Mouse (Mus musculus) cerebellum, postnatal 14 days (tissue): ENCODE data around the gene Ppp2r3d.
"Not testable (repeated sequence)": the region's sequence is repeated elsewhere in the genome, so short reads cannot be mapped to it uniquely, and the experiment has no call there.

Experiments used
- DNase-seq, 2 experiments: peaks; one replicate each; pipeline ENCODE4 v3.0.0; 2021; ENCODE audit warnings: mixed read lengths in 2 of 2

Gene Ppp2r3d

GRCm38 (mm10) chr9:124476096-124476902, at the start of gene Ppp2r3d:
Gene Ppp2r3d (minus strand): TSS chr9:124476898.
- DNase-seq, result peak; percentile 6 to 11

- not testable (repeated sequence) for DNase-seq
Observed at GRCm38 (mm10) chr9:124493693-124494092, 17.0 kb upstream of the Ppp2r3d start, which contains the start of gene Gm21836. Gene Gm21836 (minus strand): TSS chr9:124493793.

DNA sequence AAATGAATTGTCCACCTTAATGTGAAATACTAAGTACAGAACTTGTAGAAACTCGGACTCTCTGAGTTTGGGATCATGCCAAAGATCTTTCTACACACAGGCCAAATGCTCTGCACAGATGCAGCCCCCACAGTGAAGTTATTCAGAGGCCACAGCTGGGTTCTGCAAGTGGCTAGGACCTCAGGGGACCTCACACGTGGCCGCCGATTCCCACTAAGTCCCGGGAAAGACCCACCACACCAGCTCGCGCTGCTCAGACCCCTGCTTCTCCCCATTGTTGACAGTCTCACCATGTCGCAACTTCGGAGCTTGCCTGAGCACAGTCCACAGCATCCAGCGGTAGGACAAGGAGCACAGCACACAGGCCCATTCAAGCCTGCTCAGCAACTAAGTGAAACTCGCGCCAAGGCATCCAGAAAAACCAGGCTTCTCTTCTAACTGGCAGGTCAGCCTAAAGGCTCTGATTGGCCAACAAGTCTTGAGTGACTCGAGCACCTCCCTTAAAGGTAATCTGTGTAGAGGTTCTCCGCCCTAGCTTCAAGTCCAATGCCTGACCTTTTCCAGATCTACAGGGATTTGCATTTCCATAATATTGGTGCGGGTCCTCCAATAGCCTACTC, 3.8 kb upstream of the Ppp2r3d start:
- DNase-seq, result not testable (repeated sequence)

GRCm38 (mm10) chr9:124478081-124478480, 1.4 kb upstream of the Ppp2r3d start:
- peak; percentile 5 to 19 for DNase-seq

GRCm38 (mm10) chr9:124475689-124476088, 1.0 kb downstream of the Ppp2r3d start:
- peak; percentile 3 to 7 for DNase-seq

- DNase-seq, result peak; percentile 15 to 29
Observed at GRCm38 (mm10) chr9:124456572-124456971, 20.1 kb downstream of the Ppp2r3d start.

DNA sequence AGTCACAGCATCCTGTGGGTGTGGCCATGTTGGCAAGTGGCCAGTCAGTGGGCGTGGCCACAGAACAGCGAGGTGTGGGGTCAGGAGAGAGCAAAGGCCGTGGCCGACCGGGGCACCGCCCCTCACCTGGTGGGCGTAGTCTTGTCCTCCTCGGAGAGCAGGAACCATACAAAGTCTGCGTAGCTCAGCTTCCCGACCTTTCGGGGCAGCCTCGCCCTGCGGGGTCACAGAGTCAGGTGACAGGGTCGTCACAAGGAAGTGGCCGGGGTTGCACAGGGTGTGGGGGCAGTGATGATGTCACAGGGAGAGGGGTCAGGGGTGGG, 34.2 kb downstream of the Ppp2r3d start:
- DNase-seq, result peak; percentile 28 to 56

- DNase-seq, result peak; percentile 20 to 46
Observed at GRCm38 (mm10) chr9:124441681-124442532, 34.8 kb downstream of the Ppp2r3d start.

- DNase-seq, result peak in 1 of 2 experiments; percentile 35
Observed at GRCm38 (mm10) chr9:124440724-124441045, 36.0 kb downstream of the Ppp2r3d start.

DNA sequence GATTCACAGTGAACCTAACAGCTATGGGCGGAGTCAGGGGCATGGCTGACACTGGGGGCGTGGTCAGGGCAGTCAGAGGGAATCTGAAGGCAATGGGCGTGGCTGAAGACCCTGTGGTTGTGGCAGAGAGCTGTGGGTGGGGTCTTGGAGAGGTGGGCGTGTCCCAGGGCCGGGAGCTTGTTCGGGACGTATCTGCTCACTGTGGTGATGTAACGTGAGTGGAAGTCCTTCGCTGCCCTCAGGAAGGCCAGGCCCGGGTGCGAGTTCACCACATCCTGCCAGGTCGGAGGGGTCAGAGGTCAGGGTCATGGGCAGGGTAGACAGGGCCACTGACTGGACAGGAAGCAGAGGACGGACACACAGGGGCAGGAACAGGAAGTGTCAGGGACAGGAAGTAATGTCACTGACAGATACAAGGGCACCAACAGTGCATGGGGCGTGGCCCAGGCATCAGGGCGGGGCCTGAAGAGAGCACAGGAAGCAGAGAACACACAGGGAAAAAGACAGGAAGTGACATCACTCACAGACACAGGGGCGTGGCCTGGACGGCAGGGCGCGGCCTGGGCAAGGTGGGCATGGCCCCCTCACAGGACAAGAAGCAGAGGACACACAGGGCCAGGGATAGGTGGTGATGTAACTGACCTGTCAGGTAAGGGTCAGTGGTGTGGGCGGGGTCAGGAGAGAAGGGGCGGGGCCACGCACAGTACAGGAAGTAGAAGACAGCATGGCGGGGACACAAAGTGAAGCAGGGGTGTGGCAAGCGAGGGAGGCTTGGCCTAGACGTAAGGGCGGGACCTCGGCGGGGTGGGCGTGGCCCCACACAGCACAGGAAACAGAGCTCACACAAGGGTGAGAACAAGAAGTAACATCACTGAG, 36.6 kb downstream of the Ppp2r3d start:
- peak; percentile 41 to 52 for DNase-seq

GRCm38 (mm10) chr9:124439403-124439847, 37.3 kb downstream of the Ppp2r3d start:
- peak; percentile 30 to 45 for DNase-seq

GRCm38 (mm10) chr9:124438686-124439346, 37.9 kb downstream of the Ppp2r3d start:
- peak; percentile 9 to 20 for DNase-seq

DNA sequence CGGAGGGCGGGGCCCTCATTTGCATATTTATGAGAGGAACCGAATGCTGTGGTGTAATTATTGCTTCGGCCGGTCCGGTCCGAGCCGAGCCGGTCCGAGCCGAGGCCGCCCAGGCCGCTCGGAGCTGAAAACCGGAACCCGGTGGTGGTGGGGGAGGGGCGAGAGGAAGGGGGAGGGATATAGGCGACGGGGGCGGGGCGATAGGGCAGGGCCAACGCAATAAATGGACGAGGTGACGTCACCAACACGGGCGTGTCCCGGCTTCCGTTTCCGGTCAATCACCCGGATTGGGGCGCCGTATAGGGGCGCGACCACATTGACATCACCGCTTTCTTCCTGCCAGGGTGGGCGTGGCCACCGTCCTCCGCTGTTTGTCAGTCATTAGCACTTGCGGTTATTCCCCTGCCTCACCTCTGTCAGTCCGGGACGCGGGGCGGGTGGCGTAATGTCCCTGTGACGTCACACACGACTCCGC, 51.2 kb downstream of the Ppp2r3d start:
- peak; percentile 99 for DNase-seq

- peak; percentile 98 to 99 for DNase-seq
Observed at GRCm38 (mm10) chr9:124424542-124425410, 51.9 kb downstream of the Ppp2r3d start.

DNA sequence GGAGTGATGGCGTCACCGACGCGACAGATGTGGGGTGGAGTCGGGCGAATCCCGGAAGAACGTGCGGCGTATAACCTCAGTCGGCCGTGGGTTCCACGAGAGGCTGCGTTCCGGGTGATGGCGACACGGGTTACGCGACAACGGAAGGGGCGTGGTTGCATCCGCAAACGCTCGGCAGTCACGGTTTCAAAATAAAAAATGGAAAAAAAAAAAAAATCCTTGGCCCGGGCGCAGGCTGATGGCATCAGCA, 52.5 kb downstream of the Ppp2r3d start:
- no peak for DNase-seq

DNA sequence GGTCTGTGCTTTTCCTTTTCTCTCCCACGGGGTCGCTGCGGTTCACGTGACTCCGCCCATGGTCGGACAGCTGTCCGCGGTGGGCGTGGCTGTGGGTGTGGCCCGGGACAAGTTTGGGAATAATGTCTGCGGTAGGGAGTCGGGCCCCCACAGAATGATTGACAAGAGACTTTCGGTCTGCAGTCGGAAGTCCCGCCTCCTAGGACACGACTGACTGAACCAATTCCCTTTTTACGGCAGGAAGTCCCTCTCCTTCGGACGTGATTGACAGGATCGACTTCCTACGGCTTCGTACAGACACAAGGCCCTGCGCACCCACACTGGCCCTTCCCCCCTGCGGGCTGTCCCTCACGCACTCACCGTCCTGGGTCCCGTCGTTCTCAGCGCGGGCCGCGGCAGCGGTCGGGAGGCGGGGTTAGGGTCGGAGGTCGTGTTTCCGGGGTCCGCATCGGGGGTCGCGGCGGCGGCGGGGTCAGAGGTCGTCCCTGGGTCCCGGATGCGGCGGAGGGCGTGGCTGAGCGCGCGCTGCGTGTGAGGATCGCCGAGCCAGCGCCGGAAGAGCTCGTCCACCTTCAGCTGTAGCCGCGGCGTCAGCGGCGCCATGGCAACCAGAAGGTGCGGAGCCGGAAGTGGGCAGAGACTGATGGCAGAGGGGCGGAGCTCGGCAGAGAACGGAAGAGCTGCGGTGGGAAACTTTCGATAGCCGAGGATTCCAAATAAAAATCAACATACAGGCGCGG, 53.0 kb downstream of the Ppp2r3d start:
- peak; percentile 97 to 98 for DNase-seq

GRCm38 (mm10) chr9:124422900-124423551, 53.7 kb downstream of the Ppp2r3d start:
- peak; percentile 87 to 96 for DNase-seq

- peak; percentile 68 to 82 for DNase-seq
Observed at GRCm38 (mm10) chr9:124422427-124422826, 54.3 kb downstream of the Ppp2r3d start.

GRCm38 (mm10) chr9:124412921-124413320, 63.8 kb downstream of the Ppp2r3d start:
- DNase-seq, result no peak
